Mouse (Mus musculus): ENCODE results near the gene Gdf2. TPM values are rescaled to one million over a fixed set of nuclear protein-coding genes. Genes with fewer than 3 reads are reported as not detected.
A peak's percentile ranks its signal among the peaks of the same experiment; 100 is the strongest.

Gdf2 gene
- polyA plus RNA-seq, 1 experiment: 0.03 TPM

DNA sequence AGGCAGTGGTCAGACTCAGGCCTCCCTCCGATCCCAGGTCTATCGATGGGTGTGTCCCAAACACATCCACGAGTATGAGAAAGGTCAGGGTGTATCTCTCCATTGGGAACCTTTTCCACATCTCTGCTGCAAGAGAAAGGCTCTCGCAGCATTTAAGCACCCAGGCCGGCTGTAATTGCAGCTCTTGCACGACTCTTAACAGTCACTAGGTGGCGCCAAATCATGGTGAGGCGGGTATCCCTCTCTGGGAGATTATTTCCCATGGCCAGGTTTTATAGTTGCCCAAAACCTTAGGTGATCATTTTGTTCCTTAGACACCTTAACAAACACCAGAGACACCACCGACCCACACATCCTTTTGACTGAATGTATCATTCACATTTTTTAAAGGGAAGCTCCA lies 18.5 kb downstream of the Gdf2 start:
- no peaks in the 10 kb centered on the region for H3K4me1 ChIP-seq (ENCODE audit: control insufficient read depth, insufficient read depth, low read length)
- no peaks in the 10 kb centered on the region for H3K27me3 ChIP-seq (ENCODE audit: control insufficient read depth, insufficient read depth, low read length)
- H3K27ac ChIP-seq (ENCODE audit: insufficient read depth, low read length): no peak overlapping the region
- DNase-seq: peak; percentile 53 to 67
- H3K4me3 ChIP-seq (replicated peaks; ENCODE audit: insufficient read depth, low read depth, low read length): no peak overlapping the region
- 16% methylated on average over 9 of the region's 9 CpGs for WGBS
- TF ChIP-seq CTCF (IDR thresholded peaks at IDR 0.05; ENCODE audit: borderline replicate concordance, insufficient read depth, low read depth, low read length) (peak; percentile 72), POLR2A (IDR thresholded peaks at IDR 0.05; ENCODE audit: borderline replicate concordance, insufficient read depth, low read length) (no peak)

DNA sequence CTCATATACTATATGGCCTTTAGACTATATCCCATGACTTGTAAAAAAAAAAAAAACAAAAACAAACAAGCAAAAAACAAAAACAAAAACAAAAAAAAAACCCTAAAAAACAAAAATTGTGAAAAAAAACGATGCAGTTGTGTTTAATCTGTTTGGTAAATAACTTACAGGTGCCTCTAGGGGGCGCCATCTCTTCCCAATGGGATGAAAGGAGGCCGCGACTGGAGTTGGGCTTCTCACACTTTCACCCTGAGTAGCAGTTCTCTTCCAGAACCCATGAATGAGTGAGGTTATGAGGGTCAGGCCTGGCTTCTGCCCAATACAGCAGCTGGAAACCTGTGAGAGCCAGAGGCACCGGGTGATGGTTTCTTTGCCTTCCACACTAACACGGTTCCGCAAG lies 24.8 kb downstream of the Gdf2 start:
- DNase-seq: no peak
- no peak overlapping the region for H3K4me3 ChIP-seq (replicated peaks; ENCODE audit: insufficient read depth, low read depth, low read length)
- H3K27me3 ChIP-seq (ENCODE audit: control insufficient read depth, insufficient read depth, low read length): no peaks in the 10 kb centered on the region
- TF ChIP-seq CTCF (IDR thresholded peaks at IDR 0.05; ENCODE audit: borderline replicate concordance, insufficient read depth, low read depth, low read length): no peak
- TF ChIP-seq POLR2A (IDR thresholded peaks at IDR 0.05; ENCODE audit: borderline replicate concordance, insufficient read depth, low read length): no peak
- WGBS: 44% methylated on average over 7 of the region's 7 CpGs
- H3K4me1 ChIP-seq (ENCODE audit: control insufficient read depth, insufficient read depth, low read length): peaks cover 4% of the 10 kb centered on the region; the same call in 1 of the 2 replicates
- no peak overlapping the region for H3K27ac ChIP-seq (ENCODE audit: insufficient read depth, low read length)

DNA sequence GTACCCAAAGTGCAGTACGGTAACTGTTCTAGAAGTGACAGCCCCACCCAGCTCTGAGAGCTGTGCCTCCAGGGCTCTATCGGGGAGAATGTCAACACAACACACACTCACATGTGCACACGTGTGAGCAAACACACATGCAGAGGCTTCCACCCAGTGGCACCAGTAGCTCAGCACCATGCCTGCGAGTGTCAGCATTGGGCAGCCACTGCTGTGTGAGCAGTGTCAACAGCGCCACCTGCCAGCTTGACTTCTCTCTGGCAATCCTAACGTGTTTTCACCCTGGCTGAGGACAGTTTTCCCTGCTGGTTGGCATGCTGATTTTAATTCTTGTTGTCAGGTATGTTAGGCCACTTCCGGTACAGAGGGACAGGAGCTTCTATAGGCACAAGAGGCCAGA lies 31.8 kb downstream of the Gdf2 start:
- Histone ChIP-seq H3K4me3 (replicated peaks; ENCODE audit: insufficient read depth, low read depth, low read length) (no peak overlapping the region), H3K27ac (ENCODE audit: insufficient read depth, low read length) (no peak overlapping the region), H3K4me1 (ENCODE audit: control insufficient read depth, insufficient read depth, low read length) (peaks cover 6% of the 10 kb centered on the region; the same call in 1 of the 2 replicates), H3K27me3 (ENCODE audit: control insufficient read depth, insufficient read depth, low read length) (no peaks in the 10 kb centered on the region)
- TF ChIP-seq POLR2A (IDR thresholded peaks at IDR 0.05; ENCODE audit: borderline replicate concordance, insufficient read depth, low read length) (no peak), CTCF (IDR thresholded peaks at IDR 0.05; ENCODE audit: borderline replicate concordance, insufficient read depth, low read depth, low read length) (peak; percentile 42; the same call in 1 of the 2 replicates)
- 39% methylated on average over 7 of the region's 7 CpGs for WGBS
- peak in 1 of 2 experiments; percentile 38 for DNase-seq

DNA sequence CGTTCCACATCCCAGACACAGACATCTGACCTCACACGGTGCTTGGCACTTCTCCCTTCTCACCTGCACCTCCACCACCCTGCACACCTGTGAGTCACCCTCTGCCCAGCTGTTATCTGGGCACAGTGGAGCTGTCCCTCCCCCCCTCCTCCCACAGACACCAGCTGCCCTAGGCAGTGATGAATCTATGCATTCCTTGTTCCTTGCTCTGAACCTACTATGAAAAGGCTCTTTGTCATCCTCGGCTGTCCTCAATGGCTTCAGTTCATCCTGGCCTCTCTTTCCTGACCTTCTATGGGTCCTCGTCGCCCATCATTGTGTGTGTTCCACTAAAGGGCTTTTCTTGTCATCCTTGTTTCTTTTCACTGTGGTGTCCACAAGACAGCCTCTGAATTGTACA lies 33.9 kb downstream of the Gdf2 start:
- Histone ChIP-seq H3K27ac (ENCODE audit: insufficient read depth, low read length) (no peak overlapping the region), H3K4me3 (replicated peaks; ENCODE audit: insufficient read depth, low read depth, low read length) (no peak overlapping the region), H3K27me3 (ENCODE audit: control insufficient read depth, insufficient read depth, low read length) (no peaks in the 10 kb centered on the region), H3K4me1 (ENCODE audit: control insufficient read depth, insufficient read depth, low read length) (peaks cover 4% of the 10 kb centered on the region; the same call in 1 of the 2 replicates)
- TF ChIP-seq POLR2A (IDR thresholded peaks at IDR 0.05; ENCODE audit: borderline replicate concordance, insufficient read depth, low read length) (no peak), CTCF (IDR thresholded peaks at IDR 0.05; ENCODE audit: borderline replicate concordance, insufficient read depth, low read depth, low read length) (no peak)
- DNase-seq: no peak
- WGBS: 62% methylated on average over 5 of the region's 5 CpGs

DNA sequence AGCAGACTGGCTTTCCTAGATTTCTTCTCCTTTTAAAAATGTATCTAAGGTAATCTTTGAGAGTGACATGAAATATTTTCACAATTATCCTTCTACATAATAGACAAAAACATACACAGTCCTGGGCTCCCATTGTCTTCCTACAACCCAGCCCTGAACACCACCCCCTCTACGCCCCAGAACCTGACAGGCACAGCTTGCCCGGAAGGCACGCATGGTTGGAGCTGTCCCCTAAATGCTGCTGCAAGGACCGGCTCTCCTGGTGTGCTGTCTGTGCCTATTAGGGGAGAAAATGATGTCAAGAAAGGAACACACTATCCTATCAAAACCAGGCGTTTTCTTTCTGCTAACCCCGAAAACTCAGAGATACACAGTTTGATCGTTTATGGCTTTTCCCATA lies 36.9 kb downstream of the Gdf2 start:
- TF ChIP-seq POLR2A (IDR thresholded peaks at IDR 0.05; ENCODE audit: borderline replicate concordance, insufficient read depth, low read length) (no peak), CTCF (IDR thresholded peaks at IDR 0.05; ENCODE audit: borderline replicate concordance, insufficient read depth, low read depth, low read length) (no peak)
- Histone ChIP-seq H3K27me3 (ENCODE audit: control insufficient read depth, insufficient read depth, low read length) (no peaks in the 10 kb centered on the region), H3K4me1 (ENCODE audit: control insufficient read depth, insufficient read depth, low read length) (no peaks in the 10 kb centered on the region), H3K27ac (ENCODE audit: insufficient read depth, low read length) (no peak overlapping the region), H3K4me3 (replicated peaks; ENCODE audit: insufficient read depth, low read depth, low read length) (no peak overlapping the region)
- DNase-seq: peak in 1 of 2 experiments; percentile 28
- WGBS: 33% methylated on average over 7 of the region's 7 CpGs

DNA sequence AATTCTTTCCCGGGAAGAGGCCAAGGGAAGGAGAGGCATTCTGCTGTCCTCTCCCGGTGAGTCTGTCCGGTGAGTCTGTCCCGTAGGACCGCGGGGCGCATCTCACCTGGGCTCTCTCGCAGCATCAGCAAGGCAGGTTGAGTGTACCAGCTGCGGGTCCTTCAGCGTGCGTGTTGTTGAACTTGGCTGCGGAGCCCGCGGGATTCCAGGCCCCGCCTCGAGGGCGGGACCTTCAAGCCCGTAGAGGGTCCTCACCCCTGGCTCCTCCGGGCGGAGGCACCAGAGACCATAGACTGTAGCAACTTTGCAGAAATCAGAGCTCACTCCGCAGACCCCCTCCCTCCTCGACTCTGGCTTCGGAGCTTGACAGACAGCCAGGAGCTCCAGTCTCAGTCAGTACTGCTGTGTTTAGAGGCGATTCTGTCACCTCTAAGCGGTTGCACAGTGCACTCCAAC lies 37.8 kb downstream of the Gdf2 start, which contains the start of gene Zfp488:
Gene Zfp488 (minus strand): TSS at position 161 of the 456 bp plus-strand sequence.
- peak within 1 kb of the TSS; percentile 56 for H3K4me3 ChIP-seq (replicated peaks; ENCODE audit: insufficient read depth, low read depth, low read length)
- H3K27me3 ChIP-seq (ENCODE audit: control insufficient read depth, insufficient read depth, low read length): no peaks in the 10 kb centered on the region
- DNase-seq: peak; percentile 34
- no peak within 1 kb of the TSS for H3K27ac ChIP-seq (ENCODE audit: insufficient read depth, low read length)
- TF ChIP-seq CTCF (IDR thresholded peaks at IDR 0.05; ENCODE audit: borderline replicate concordance, insufficient read depth, low read depth, low read length): no peak
- TF ChIP-seq POLR2A (IDR thresholded peaks at IDR 0.05; ENCODE audit: borderline replicate concordance, insufficient read depth, low read length): no peak
- 2% methylated on average over 25 of the region's 25 CpGs for WGBS
- H3K4me1 ChIP-seq (ENCODE audit: control insufficient read depth, insufficient read depth, low read length): no peaks in the 10 kb centered on the region

DNA sequence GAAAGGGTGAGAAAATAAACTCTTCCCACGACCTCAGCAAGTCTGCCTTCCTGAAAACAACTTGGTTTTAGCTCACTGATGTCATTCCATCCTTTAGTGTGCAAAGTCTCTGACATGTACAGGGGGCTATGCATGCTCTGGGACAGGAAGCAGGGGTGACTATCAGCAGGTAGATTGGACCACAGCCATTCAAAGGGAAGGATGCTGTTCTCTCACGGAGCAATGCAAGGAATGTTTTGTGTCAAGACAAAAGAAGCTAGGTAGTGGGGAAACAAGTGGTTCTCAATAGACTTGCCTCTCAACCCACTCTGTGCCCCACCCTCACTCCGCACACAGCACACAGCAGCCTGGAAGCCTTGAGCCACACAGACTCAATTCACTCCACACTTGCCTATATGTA lies 48.4 kb downstream of the Gdf2 start:
- Histone ChIP-seq H3K4me1 (ENCODE audit: control insufficient read depth, insufficient read depth, low read length) (peaks cover 11% of the 10 kb centered on the region), H3K27me3 (ENCODE audit: control insufficient read depth, insufficient read depth, low read length) (no peaks in the 10 kb centered on the region), H3K27ac (ENCODE audit: insufficient read depth, low read length) (no peak overlapping the region), H3K4me3 (replicated peaks; ENCODE audit: insufficient read depth, low read depth, low read length) (no peak overlapping the region)
- 70% methylated on average over 3 of the region's 3 CpGs for WGBS
- no peak for TF ChIP-seq POLR2A (IDR thresholded peaks at IDR 0.05; ENCODE audit: borderline replicate concordance, insufficient read depth, low read length)
- no peak for TF ChIP-seq CTCF (IDR thresholded peaks at IDR 0.05; ENCODE audit: borderline replicate concordance, insufficient read depth, low read depth, low read length)
- no peak for DNase-seq

DNA sequence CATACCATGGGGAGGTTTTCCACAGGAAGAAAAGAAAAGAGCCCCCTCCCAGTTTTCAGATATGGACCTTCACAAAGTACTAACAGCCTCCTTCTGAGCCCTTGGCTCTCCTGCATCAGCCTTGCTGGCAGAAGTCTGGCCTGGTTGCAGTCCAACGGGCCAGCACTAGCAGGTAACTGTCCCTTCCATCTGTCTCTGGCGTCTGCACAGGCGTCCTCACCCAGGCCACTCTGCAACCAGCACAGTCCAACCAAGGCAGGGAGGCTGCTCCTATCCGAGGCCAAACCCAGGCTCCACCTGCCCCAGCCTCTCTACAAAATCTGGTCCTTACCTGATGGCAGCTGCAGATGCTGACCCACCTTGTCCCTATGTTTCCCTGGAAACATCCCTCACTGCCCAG lies 51.1 kb downstream of the Gdf2 start:
- WGBS: 16% methylated on average over 4 of the region's 4 CpGs
- peak; percentile 81 to 89 for DNase-seq
- peaks cover 11% of the 10 kb centered on the region for H3K4me1 ChIP-seq (ENCODE audit: control insufficient read depth, insufficient read depth, low read length)
- TF ChIP-seq POLR2A (IDR thresholded peaks at IDR 0.05; ENCODE audit: borderline replicate concordance, insufficient read depth, low read length) (no peak), CTCF (IDR thresholded peaks at IDR 0.05; ENCODE audit: borderline replicate concordance, insufficient read depth, low read depth, low read length) (no peak)
- H3K27me3 ChIP-seq (ENCODE audit: control insufficient read depth, insufficient read depth, low read length): no peaks in the 10 kb centered on the region
- no peak overlapping the region for H3K4me3 ChIP-seq (replicated peaks; ENCODE audit: insufficient read depth, low read depth, low read length)
- H3K27ac ChIP-seq (ENCODE audit: insufficient read depth, low read length): no peak overlapping the region

All from cerebellum, adult 2 months (tissue).